Mouse (Mus musculus) ZHBTc4 (cell line): ENCODE data around the gene Elf1.
"Not testable (repeated sequence)": the region's sequence is repeated elsewhere in the genome, so short reads cannot be mapped to it uniquely, and the experiment has no call there.

Source experiments
- DNase-seq: peaks from one replicate; pipeline ENCODE4 v3.0.0-alpha.2; 2011; ENCODE audit warnings: low read depth, low spot score

Elf1 gene

GRCm38 (mm10) chr14:79480624-79481338, at the start of gene Elf1:
Gene Elf1, plus strand, starts transcription at chr14:79481194.
- peak; percentile 86 for DNase-seq

- DNase-seq: no peak
Measured at GRCm38 (mm10) chr14:79434068-79434467, 46.9 kb upstream of the Elf1 start.

- no peak for DNase-seq
Measured at GRCm38 (mm10) chr14:79440655-79441054, 40.3 kb upstream of the Elf1 start.

DNA sequence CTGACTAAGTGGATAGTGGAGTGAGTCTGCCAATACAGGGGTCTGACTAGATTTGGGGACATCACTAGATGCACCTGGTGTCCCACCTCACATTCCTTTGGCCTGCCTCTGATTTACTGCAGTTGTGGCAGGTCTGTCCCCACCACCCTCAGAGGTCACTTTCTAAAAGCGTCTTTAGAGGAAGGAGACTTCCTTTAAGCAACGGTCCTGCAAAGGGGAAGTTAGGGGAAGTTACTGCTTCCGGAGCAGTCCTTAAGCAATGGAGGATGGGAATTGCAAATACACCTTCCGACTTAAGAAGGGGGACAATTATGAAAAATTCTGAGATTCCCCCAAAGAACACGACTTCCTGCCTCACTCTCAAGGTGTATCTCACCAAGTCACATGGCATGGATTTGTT, 39.6 kb upstream of the Elf1 start:
- no peak for DNase-seq

DNA sequence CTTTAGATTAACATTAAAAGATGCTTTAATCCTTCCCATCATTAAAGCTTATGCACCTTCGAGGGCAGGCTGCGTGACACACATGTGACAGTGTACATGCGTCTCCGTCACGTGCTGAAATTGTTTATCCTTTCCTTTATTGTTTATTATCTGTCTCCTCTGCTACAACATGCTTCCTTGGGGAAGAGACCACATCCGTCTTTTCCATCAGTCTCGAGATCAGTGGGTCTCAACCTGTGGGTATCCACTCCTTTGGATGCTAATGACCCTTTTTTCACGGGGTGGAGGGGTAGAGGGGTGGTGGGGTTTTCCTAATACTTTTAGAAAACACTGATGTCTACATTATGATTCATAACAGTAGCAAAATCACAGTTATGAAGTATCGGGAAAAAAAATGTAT, 36.4 kb upstream of the Elf1 start:
- no peak for DNase-seq

DNA sequence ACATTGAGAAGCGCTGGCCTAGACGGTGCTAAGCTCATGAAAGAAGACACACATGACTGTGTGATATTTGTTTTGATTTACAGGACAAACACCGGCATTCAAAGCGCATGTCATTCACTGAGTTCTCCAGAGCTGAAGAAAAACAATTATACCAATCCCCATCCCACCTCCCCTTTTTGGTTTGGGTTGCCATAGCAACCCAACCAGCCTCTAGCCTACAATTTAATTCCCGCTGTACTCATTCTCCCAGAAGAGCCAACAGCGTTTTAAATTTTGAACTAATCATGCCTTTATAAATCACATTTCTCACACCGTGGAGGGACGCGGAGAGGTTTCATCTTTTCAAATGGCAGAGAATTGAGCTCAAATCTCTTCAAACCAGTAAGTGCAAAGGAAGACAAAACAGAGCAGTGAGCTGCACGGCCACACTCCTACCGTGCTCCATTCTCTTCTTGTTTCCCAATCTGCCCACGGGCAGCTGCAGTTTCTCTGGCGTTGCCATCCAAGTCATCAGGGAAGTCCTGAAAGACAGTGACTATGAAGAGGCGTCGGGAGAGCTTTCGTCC, 35.9 kb upstream of the Elf1 start:
- DNase-seq: no peak

DNA sequence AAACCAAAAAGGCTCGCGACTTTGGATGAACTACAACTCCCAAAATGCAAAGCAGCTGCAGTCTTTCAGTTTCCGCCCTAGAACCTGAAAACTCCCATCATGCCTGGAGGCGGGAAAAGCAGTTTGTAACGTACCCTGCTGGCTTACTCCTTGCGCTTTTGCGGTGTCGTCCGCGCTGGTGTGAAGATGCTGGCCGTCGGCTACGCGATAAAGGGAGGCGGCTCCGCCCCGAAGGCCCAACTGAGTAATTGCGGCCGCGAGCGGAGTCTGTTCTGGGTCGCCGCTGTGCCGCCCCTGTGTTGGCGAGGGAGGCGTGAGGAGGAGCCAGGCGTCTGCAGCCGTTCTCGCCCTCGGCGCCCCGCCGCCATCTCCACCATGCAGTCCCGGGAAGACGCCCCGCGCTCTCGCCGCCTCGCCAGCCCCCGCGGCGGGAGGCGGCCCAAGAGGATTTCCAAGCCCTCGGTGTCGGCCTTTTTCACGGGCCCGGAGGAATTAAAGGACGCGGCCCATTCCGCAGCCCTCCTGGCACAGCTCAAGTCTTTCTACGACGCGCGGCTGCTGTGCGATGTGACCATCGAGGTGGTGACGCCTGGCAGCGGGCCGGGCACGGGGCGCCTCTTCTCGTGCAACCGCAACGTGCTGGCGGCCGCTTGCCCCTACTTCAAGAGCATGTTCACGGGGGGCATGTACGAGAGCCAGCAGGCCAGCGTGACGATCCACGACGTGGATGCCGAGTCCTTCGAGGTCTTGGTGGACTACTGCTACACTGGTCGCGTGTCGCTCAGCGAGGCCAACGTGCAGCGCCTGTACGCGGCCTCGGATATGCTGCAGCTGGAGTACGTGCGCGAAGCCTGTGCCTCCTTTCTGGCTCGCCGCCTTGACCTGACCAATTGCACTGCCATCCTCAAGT, 29.1 kb upstream of the Elf1 start, which contains the start of gene Kbtbd6:
Gene Kbtbd6 (plus strand): TSS at position 155 of the 910 bp plus-strand sequence.
- DNase-seq: peak; percentile 91

- not testable (repeated sequence) for DNase-seq
Measured at GRCm38 (mm10) chr14:79452591-79452934, 28.4 kb upstream of the Elf1 start.

- DNase-seq: no peak
Measured at GRCm38 (mm10) chr14:79460401-79460800, 20.6 kb upstream of the Elf1 start.

GRCm38 (mm10) chr14:79460988-79461387, 20.0 kb upstream of the Elf1 start:
- no peak for DNase-seq

DNA sequence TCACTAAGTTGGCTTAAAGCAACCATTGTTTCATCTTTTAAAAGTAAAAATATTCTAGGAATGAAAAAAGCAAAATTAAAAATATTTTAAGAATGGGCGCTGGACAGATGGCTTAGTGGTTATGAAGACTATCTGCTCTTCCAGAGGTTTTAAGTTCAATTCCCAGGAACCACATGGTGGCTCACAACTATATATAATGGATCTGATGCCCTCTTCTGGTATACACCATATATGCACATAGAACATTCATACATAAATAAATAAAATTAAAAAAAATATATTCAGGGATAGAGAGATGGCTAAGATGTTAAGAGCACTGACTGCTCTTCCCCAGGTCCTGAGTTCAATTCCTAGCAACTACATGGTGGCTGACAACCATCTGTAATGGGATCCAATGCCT, 15.4 kb upstream of the Elf1 start:
- no peak for DNase-seq

DNA sequence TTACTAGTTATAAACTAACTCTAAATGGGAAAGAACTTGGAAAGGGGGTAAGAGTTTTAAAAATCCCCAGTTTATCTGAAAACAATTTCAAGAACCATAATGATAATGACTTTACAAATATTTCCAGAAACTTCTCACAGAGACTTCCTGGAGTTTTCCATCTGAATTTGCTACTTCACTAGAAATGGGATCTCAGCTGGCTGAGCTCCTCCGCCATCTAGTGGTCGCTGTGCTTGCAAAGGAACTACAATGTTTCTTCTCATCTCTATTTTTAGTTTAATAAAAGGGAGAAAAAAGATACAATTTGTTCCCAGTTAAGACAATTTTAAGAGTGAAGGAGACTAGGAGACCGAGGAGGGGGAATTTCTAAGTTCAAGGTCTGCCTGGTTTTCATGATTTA, 13.4 kb upstream of the Elf1 start:
- DNase-seq: peak; percentile 29

- DNase-seq: no peak
Measured at GRCm38 (mm10) chr14:79473384-79473783, 7.6 kb upstream of the Elf1 start.

- peak; percentile 88 for DNase-seq
Measured at GRCm38 (mm10) chr14:79481339-79482151, 551 bp downstream of the Elf1 start, which contains the start of gene Wbp4. Gene Wbp4, minus strand, starts transcription at chr14:79481520.

- DNase-seq: no peak
Measured at GRCm38 (mm10) chr14:79482251-79482661, 1.3 kb downstream of the Elf1 start.

- no peak for DNase-seq
Measured at GRCm38 (mm10) chr14:79482747-79483355, 1.9 kb downstream of the Elf1 start.

- no peak for DNase-seq
Measured at GRCm38 (mm10) chr14:79483611-79484120, 2.7 kb downstream of the Elf1 start.

DNA sequence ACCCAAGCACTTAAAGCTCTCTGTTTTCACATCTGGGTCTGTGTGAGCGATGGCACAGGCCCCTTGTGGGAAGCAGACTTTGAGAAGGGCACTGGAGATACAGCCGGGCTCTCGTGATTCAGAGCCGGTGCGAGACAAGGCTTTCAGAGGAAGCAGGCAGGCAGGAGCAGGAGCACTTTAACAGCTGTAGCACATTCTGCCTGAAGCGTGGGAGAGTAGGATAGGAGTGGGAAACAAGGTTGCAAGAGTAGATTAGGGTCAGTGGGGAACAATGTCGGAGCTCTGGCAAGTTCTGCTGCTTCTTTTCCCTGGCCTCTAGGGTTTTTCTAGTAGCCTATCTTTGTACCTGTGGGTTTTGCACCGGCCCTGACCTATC, 5.6 kb downstream of the Elf1 start:
- DNase-seq: no peak

DNA sequence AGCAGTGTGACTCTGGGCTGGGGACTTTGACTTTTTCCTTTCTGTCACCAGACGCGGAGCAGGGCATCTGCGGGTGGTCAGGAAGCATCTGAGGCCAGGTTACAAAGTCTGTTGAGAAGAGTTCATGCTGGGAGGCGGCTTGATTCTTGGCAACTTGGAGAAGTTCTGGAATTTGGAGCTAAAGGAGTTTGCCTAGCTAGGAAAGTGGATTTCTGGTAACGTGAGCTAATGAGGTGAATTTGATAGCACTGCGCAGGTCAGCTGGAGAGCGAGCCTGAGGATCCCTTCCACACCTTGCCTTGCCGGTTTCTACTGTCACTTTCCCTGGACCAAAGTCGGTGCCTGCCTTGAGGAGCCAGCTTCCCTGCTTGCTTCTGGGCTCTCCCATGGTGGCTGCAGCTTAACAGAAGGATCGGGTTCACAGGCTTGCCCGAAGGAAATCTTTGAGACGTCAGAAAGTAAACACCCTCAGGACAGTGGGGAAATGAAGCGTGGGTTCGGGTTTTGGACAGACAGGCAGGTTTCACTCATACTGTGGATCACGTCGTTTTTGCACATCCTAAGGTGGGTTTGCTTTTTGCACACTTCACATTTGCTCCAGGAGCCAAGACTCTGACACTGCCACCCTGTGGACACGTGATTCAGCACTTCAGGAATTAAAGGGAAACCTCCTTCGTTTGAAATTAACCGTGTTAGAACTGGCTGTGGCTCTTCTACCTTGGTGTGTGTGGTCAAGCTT, 6.2 kb downstream of the Elf1 start:
- DNase-seq: peak; percentile 26

GRCm38 (mm10) chr14:79488531-79488930, 7.5 kb downstream of the Elf1 start:
- no peak for DNase-seq
